Mouse (Mus musculus) left cerebral cortex, adult 6 months (tissue): Measurements from ENCODE around the gene Speer2. TPM values are rescaled to one million over a fixed set of nuclear protein-coding genes. Genes with fewer than 3 reads are reported as not detected.

Source experiments
- long read RNA-seq, 2 experiments: library from polyadenylated mRNA; unstranded; transcript quantifications; one replicate each; pipeline ENCODE4 v2.0.0; 2019 to 2020
- polyA plus RNA-seq: library from polyadenylated mRNA; unstranded; fragments of <200 nt; fragmentation: Nextera tagmentation; gene quantifications from 2 replicates; pipeline ENCODE4 v1.2.3, GENCODE M21; 2021

Gene Speer2
- not detected in 2 replicates for polyA plus RNA-seq
- long read RNA-seq, experiment 1 = 0 reads
- long read RNA-seq, experiment 2 = 0 reads

DNA sequence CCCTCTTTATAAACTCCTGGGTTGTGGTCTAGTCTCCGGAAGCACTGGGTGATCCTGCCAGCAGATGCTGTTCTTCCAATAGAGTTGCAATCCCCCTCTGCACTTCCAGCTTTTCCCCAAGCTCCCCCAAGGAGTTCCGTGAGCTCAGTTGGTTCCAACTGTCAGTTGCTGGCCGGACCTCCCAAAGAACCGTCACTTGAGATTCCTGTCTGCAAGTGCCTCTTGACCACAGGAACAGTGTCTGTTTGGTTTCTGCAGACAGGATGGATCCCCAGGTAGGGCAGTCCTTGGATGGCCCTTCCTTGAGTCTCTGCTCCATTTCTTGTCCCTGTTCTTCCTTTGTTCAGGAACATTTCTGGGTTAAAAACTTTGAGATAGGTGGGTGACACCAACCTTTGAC lies at the start of gene Speer2:
TSS of gene Speer2 (minus strand) at position 101 of the 400 bp plus-strand sequence.

